10 mouse cellular contexts compared by ENCODE assay signal in the genomic region with DNA sequence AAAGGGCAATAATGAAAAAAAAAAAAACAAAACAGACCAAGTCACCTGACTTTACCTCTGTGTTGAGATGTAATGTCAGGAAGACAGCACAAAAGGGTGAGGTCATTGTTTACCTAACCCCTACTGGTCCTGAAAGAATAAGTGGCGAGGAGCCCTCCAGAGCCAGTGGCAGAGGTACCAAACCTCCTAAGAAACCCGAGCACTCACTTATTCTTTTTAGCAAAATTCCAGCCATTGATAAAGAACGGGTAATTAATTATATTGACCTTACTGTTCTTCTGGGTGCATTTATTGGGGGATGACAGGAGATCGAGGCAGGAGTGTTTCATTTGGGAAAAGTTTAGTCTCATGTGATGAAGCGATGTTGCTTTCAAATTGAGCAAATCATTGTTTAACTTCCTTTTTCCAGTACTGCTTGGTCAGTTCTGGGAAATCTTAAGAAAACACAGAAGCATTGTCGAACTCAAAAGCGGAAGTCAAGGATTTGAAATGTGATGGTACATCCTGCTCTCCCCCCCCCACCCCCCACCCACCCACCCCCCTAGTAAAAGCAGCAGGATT. TPM values are rescaled to one million over a fixed set of nuclear protein-coding genes. Genes with fewer than 3 reads are reported as not detected.
A peak's percentile ranks its signal among the peaks of the same experiment; 100 is the strongest.
DNase-seq lines count a peak whose midpoint lies in the region; ATAC-seq and TF ChIP-seq lines count a peak whose summit lies in the region.
"Had no signal": no experiment of that assay in that cellular context is flagged by ENCODE, and none has a peak within 500 bp of the region (broad histone marks: within the 10 kb centered on the region; RNA-seq: fewer than 3 reads in every experiment).

No protein-coding gene starts in this region.

- peak overlapping the region; percentile 30; the same call in 1 of the 2 replicates for H3K4me2 ChIP-seq in heart, embryonic 13.5 days
- H3K4me2 ChIP-seq: embryonic facial prominence, embryonic 15.5 days; limb, embryonic 15.5 days had no signal

- intact Hi-C loops in heart, postnatal 14 days (cut with DNase I) = loop anchor here (1.0 to 10.0 kb wide), 4 partner anchors 57 to 1030 kb away; partner anchors contain the start of gene Klf6

- peak overlapping the region; percentile 67 for H3K27ac ChIP-seq in heart, embryonic 10.5 days
- peak overlapping the region; percentile 98 for H3K27ac ChIP-seq in ES-Bruce4 (ENCODE audit: insufficient read depth, low read length)
- H3K27ac ChIP-seq in heart, embryonic 13.5 days (replicated peaks) = peak overlapping the region; percentile 92
- H3K27ac ChIP-seq: limb, embryonic 15.5 days had no signal

- peaks cover 8% of the 10 kb centered on the region for H3K4me1 ChIP-seq in heart, embryonic 10.5 days
- no peaks in the 10 kb centered on the region for H3K4me1 ChIP-seq in ES-Bruce4 (ENCODE audit: control insufficient read depth, insufficient read depth, low read length)
- peaks cover 34% of the 10 kb centered on the region for H3K4me1 ChIP-seq in heart, embryonic 13.5 days
- H3K4me1 ChIP-seq: embryonic facial prominence, embryonic 15.5 days had no signal

- TF ChIP-seq EP300 in ES-Bruce4 (IDR thresholded peaks at IDR 0.05; ENCODE audit: insufficient read depth, low read depth, low read length) = peak; percentile 53; the same call in 1 of the 2 replicates

- WGBS in heart, embryonic 10.5 days = 43% methylated on average over 7 of the region's 7 CpGs
- WGBS in heart, embryonic 13.5 days = 42% methylated on average over 7 of the region's 7 CpGs

- no peak for TF ChIP-seq POLR2A in ES-Bruce4 (IDR thresholded peaks at IDR 0.05; ENCODE audit: insufficient read depth, low read length)

- no peaks in the 10 kb centered on the region for H3K27me3 ChIP-seq in heart, embryonic 10.5 days (ENCODE audit: insufficient read depth, poor library complexity, severe bottlenecking)
- H3K27me3 ChIP-seq in ES-Bruce4 (ENCODE audit: control insufficient read depth, insufficient read depth, low read length, poor library complexity, severe bottlenecking) = no peaks in the 10 kb centered on the region
- H3K27me3 ChIP-seq in heart, embryonic 13.5 days (replicated peaks) = no peaks in the 10 kb centered on the region
- H3K27me3 ChIP-seq: embryonic facial prominence, embryonic 15.5 days; limb, embryonic 15.5 days had no signal

- ATAC-seq in heart, embryonic 13.5 days (ENCODE audit: extremely low read depth, insufficient number of reproducible peaks, low FRiP score, low TSS enrichment) = no peak

- H3K4me3 ChIP-seq in heart, embryonic 10.5 days = no peak overlapping the region
- H3K4me3 ChIP-seq in ES-Bruce4 (ENCODE audit: low read depth, low read length) = no peak overlapping the region
- H3K4me3 ChIP-seq in heart, embryonic 13.5 days = no peak overlapping the region
- H3K4me3 ChIP-seq: embryonic facial prominence, embryonic 15.5 days; limb, embryonic 15.5 days had no signal

- no peak for DNase-seq in heart, embryonic 10.5 days (ENCODE audit: low spot score)
- no peak for DNase-seq in heart, postnatal 14 days
- peak; percentile 46 for DNase-seq in lung, postnatal 36 days
- no peak for DNase-seq in urinary bladder, postnatal 36 days (ENCODE audit: low spot score in 2 of 2)
- DNase-seq in retina, postnatal 1 day = no peak
- DNase-seq in c-Kit-positive CD71-positive TER-119-positive erythroid progenitor cells, embryonic 14.5 days (ENCODE audit: low spot score) = no peak

- no peaks in the 10 kb centered on the region for H3K36me3 ChIP-seq in heart, embryonic 10.5 days
- no peaks in the 10 kb centered on the region for H3K36me3 ChIP-seq in ES-Bruce4 (ENCODE audit: control insufficient read depth, insufficient read depth, low read length, poor library complexity, severe bottlenecking)
- H3K36me3 ChIP-seq in heart, embryonic 13.5 days = no peaks in the 10 kb centered on the region
- H3K36me3 ChIP-seq: embryonic facial prominence, embryonic 15.5 days; limb, embryonic 15.5 days had no signal

- H3K9ac ChIP-seq in ES-Bruce4 (ENCODE audit: low read depth, poor library complexity, severe bottlenecking) = peak overlapping the region; percentile 61; the same call in 1 of the 2 replicates
- H3K9ac ChIP-seq in heart, embryonic 13.5 days = no peak overlapping the region
- H3K9ac ChIP-seq: embryonic facial prominence, embryonic 15.5 days; limb, embryonic 15.5 days had no signal

- no peak for TF ChIP-seq CTCF in ES-Bruce4 (IDR thresholded peaks at IDR 0.05; ENCODE audit: low read depth, low read length)

- H3K9me3 ChIP-seq in heart, embryonic 10.5 days = no peaks in the 10 kb centered on the region
- H3K9me3 ChIP-seq in ES-Bruce4 (replicated peaks; ENCODE audit: control insufficient read depth, insufficient read depth, low read length, poor library complexity, severe bottlenecking) = no peaks in the 10 kb centered on the region
- H3K9me3 ChIP-seq in heart, embryonic 13.5 days = no peaks in the 10 kb centered on the region
- H3K9me3 ChIP-seq: embryonic facial prominence, embryonic 15.5 days; limb, embryonic 15.5 days had no signal

RNA-seq across cellular contexts. Expression of gene Klf6, which starts 56.8 kb away (rescaled TPM):
- polyA plus RNA-seq in heart, embryonic 10.5 days (2016; fragmentation: Nextera tagmentation; extraction: Ambion mirVana) = 56.1 and 63.8 TPM in 2 replicates
- 10 to 100 TPM; 76.8 to 80.6 TPM for total RNA-seq in heart, postnatal 14 days (2021)
- polyA plus RNA-seq in ES-Bruce4 (2011; ENCODE audit: insufficient read depth, insufficient read length, low read depth, missing spikeins) = 80.3 and 84.0 TPM in 2 replicates
- 63.8 and 64.3 TPM in 2 replicates for polyA plus RNA-seq in heart, embryonic 13.5 days (2015; fragmentation: Nextera tagmentation; extraction: Ambion mirVana)
